Mouse (Mus musculus) C2C12 (cell line): ENCODE measurements at regions not wholly inside any gene's neighbourhood (a gene's known extent, or its start where the extent isn't known, plus 50 kb on each side); places are given as distances from the start of the nearest gene placed in this dataset.

ENCODE experiments used
- H3K27me3 ChIP-seq: one replicate; pipeline ENCODE4 v1.6.1; 2011; ENCODE audit not compliant: control insufficient read depth, insufficient read depth, insufficient read length
- H3K36me3 ChIP-seq: one replicate; pipeline ENCODE4 v1.6.1; 2011; ENCODE audit not compliant: control insufficient read depth, insufficient read depth
- H3K4me3 ChIP-seq: one replicate; pipeline ENCODE4 v1.5.1; 2011; ENCODE audit warnings: mild to moderate bottlenecking, control low read depth; ENCODE audit not compliant: poor library complexity, insufficient read depth, severe bottlenecking
- H3K79me2 ChIP-seq: one replicate; pipeline ENCODE4 v1.6.1; 2011; ENCODE audit not compliant: control insufficient read depth, insufficient read depth
- H3K79me3 ChIP-seq: one replicate; pipeline ENCODE4 v1.6.1; 2011; ENCODE audit warnings: low read depth, control low read depth
- H3ac ChIP-seq: one replicate; pipeline ENCODE3; 2011; ENCODE audit warnings: low read depth; ENCODE audit not compliant: control insufficient read depth, insufficient read length
- CEBPB ChIP-seq: IDR thresholded peaks from one replicate; pipeline ENCODE4 v1.6.1; 2011; ENCODE audit warnings: low read depth, mild to moderate bottlenecking, control low read depth, moderate library complexity
- CTCF ChIP-seq: IDR thresholded peaks from one replicate; pipeline ENCODE4 v1.5.1; 2011; ENCODE audit not compliant: control insufficient read depth, insufficient read depth, insufficient read length
- FOSL1 ChIP-seq: IDR thresholded peaks from one replicate; pipeline ENCODE4 v1.8.0; 2011; ENCODE audit warnings: mild to moderate bottlenecking, low read length; ENCODE audit not compliant: poor library complexity, insufficient read depth, severe bottlenecking
- MAX ChIP-seq: IDR thresholded peaks from one replicate; pipeline ENCODE4 v1.6.1; 2011; ENCODE audit warnings: mild to moderate bottlenecking, control low read depth
- MYOD1 ChIP-seq: IDR thresholded peaks from one replicate; pipeline ENCODE4 v1.6.1; 2011; ENCODE audit warnings: low read depth; ENCODE audit not compliant: control insufficient read depth, insufficient read length
- MYOG ChIP-seq: IDR thresholded peaks from one replicate; pipeline ENCODE4 v1.6.1; 2011; ENCODE audit not compliant: control insufficient read depth, insufficient read length; ENCODE audit errors: extremely low read depth
- USF1 ChIP-seq: IDR thresholded peaks from one replicate; pipeline ENCODE4 v1.6.1; 2011; ENCODE audit warnings: low read depth, mild to moderate bottlenecking, control low read depth, moderate library complexity

DNA sequence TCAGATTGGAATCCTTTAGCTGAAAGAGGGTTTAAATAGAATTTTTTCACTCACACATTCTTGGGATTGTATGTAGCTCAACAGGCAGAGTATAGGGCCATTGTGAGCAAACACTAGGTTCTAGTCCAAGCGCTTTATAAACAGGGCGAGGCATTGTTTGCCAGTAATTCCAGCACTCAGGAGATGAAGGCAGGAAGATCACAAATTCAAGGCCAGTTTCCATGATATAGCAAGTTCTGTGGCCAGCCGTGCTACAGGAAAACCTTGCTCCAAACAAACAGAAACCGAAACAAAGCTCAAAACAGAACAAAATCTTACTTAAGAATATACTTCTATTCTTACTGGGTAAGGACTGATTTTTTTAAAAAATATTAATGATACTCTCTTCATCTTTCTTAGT, 159.0 kb downstream of the Tmsb4x start:
- no peaks in the 10 kb centered on the region for H3K79me2 ChIP-seq
- H3ac ChIP-seq = no peak overlapping the region
- no peaks in the 10 kb centered on the region for H3K79me3 ChIP-seq
- no peaks in the 10 kb centered on the region for H3K36me3 ChIP-seq
- H3K27me3 ChIP-seq = no peaks in the 10 kb centered on the region
- H3K4me3 ChIP-seq = no peak overlapping the region
- TF ChIP-seq MYOG = no peak
- no peak for TF ChIP-seq MYOD1
- TF ChIP-seq CTCF = no peak

DNA sequence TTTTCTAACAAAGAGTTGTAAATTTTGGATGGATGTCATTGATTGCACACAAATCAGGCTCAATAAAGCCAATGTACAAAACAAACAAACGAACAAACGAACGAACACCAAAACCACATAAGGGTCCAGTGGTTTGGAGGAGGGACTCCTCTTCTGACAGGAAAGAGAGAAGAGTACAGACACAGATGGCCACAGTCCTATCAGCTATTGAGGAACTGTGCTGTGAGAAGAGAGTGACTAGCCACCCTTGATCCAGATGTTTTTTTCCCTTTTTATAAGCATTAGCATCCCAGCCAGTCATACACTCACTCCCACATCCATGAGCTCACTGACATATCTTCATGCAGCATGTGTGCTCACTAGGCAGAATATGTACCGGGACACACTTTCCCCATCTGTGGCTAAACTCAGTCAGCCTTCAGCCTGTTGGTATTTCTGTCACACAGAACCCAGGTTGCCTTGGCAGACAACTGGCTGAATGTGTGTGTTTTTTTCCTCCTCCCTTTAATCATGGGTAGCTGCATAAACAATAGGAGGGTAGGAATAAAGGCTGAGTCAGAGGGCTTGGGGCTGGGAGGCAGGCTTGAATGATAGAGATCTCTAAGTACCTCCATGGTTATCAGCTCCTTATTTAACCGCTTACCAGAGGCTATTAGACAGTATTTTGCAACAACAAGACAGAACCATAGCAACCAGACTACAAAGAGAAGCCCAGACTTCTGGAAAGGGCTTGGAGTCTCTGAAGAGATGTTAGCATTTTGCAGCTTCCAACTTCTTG, 159.7 kb downstream of the Tmsb4x start:
- H3K36me3 ChIP-seq = no peaks in the 10 kb centered on the region

DNA sequence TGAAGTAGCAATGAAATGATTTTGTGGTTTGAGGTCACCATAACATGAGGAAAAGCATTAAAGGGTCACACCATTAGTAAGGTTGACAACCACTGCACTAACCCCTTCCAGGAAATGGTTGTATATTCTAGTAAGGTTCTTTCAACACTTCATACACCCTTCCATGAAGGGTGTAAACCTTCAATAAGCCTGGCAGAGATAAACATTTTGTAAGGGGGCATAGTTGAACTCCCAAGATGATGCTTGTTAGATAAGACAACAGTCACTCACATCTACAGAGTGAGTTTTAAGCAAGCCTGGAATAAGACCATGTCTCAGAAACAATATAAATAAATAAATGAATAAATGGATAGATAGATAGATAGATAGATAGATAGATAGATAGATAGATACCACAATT, 171.1 kb downstream of the Tmsb4x start:
- Histone ChIP-seq H3K79me3 (no peaks in the 10 kb centered on the region), H3K27me3 (no peaks in the 10 kb centered on the region), H3K36me3 (no peaks in the 10 kb centered on the region), H3K4me3 (no peak overlapping the region), H3K79me2 (no peaks in the 10 kb centered on the region), H3ac (no peak overlapping the region)
- TF ChIP-seq USF1 = no peak
- TF ChIP-seq MYOD1 = no peak
- TF ChIP-seq MYOG = no peak
- no peak for TF ChIP-seq FOSL1
- TF ChIP-seq MAX = no peak
- TF ChIP-seq CEBPB = no peak
- TF ChIP-seq CTCF = no peak

More for the DNA sequence above, 159.7 kb downstream of the Tmsb4x start:
- peak; percentile 35 for TF ChIP-seq CEBPB
- TF ChIP-seq MYOG = no peak
- no peak for TF ChIP-seq FOSL1
- TF ChIP-seq CTCF = no peak
- no peak overlapping the region for H3K4me3 ChIP-seq
- H3K79me3 ChIP-seq = no peaks in the 10 kb centered on the region
- no peaks in the 10 kb centered on the region for H3K27me3 ChIP-seq
- H3K79me2 ChIP-seq = no peaks in the 10 kb centered on the region
- no peak overlapping the region for H3ac ChIP-seq

DNA sequence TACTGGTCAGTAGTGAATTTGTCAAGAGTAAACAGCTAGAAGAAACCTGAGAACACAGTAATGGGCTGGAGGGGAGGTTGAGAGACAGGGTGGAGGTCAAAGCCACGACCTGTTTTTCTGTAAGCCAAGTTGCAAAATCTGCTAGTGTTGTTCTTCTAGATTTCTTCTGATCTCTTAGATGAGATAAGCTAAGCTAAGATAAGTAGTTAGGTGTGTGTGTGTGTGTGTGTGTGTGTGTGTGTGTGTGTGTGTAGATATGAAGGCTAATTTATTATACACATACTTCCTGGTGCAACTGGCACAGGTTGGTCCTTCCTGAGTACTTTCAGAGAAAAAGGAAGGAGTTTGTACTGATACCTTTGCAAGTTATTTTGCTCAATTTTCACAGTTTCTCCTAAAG, 172.8 kb downstream of the Tmsb4x start:
- H3K4me3 ChIP-seq = no peak overlapping the region
- TF ChIP-seq MYOG = no peak
- no peak for TF ChIP-seq USF1
- TF ChIP-seq MYOD1 = no peak
- no peak for TF ChIP-seq CTCF
- TF ChIP-seq CEBPB = no peak
- TF ChIP-seq FOSL1 = no peak
- TF ChIP-seq MAX = no peak
- H3ac ChIP-seq = no peak overlapping the region
- no peaks in the 10 kb centered on the region for H3K79me2 ChIP-seq
- H3K27me3 ChIP-seq = no peaks in the 10 kb centered on the region
- H3K36me3 ChIP-seq = no peaks in the 10 kb centered on the region
- H3K79me3 ChIP-seq = no peaks in the 10 kb centered on the region

DNA sequence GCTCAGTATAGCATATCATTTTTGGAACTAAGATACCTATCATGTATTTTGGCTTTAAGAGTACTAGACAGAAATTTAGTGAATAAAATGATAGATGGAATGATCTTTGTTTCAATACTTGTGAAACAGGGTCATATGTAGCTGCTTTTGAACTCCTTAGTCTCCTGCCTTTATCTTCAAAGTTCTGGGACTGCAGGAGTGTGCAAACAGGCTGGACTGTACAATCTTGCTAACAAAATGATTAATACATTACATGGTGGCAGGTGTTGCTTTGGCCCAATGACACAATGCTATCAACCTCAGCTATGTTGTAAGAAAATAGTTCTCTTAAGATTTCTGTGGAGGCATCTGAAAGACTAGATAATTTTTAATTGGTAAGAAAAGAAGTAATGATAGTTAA, 173.5 kb downstream of the Tmsb4x start:
- TF ChIP-seq FOSL1 (no peak), CTCF (no peak), MYOD1 (no peak), MAX (no peak), MYOG (no peak), CEBPB (no peak), USF1 (no peak)
- Histone ChIP-seq H3K79me2 (no peaks in the 10 kb centered on the region), H3K27me3 (no peaks in the 10 kb centered on the region), H3ac (no peak overlapping the region), H3K36me3 (no peaks in the 10 kb centered on the region), H3K4me3 (no peak overlapping the region), H3K79me3 (no peaks in the 10 kb centered on the region)

DNA sequence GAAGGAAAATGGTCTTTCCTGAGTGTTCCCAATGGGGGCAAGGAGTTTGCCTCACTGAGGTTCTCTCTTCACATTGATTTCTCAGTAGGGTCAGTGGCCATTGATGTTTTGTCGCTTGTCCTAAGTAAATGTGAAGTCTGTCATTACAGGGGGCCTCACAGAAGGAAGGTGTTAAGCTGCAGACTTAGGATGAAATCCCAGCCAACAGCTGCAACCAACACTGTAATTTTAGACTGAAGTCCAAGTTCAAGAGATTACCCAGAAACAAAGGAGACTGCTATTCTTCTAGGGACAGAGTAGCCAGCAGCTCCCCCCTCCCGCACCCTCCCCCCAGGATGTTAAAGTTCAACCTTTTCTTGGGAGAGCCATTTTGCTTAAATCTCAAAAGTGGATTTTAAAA, 176.0 kb downstream of the Tmsb4x start:
- Histone ChIP-seq H3K36me3 (no peaks in the 10 kb centered on the region), H3K4me3 (no peak overlapping the region), H3K27me3 (no peaks in the 10 kb centered on the region), H3K79me2 (no peaks in the 10 kb centered on the region), H3ac (no peak overlapping the region), H3K79me3 (no peaks in the 10 kb centered on the region)
- TF ChIP-seq CTCF (no peak), FOSL1 (no peak), MYOG (no peak), USF1 (no peak), CEBPB (no peak), MYOD1 (no peak), MAX (no peak)
